Mouse (Mus musculus) liver, adult 2 months (tissue): ENCODE results near the gene Pla2g4d.

Experiments used
- CTCF ChIP-seq: fragments of 200-500 bp; IDR thresholded peaks from 2 replicates; pipeline ENCODE4 v1.5.1; 2011; ENCODE audit warnings: low read depth, low read length, control low read depth
- POLR2A ChIP-seq: fragments of 200-500 bp; IDR thresholded peaks from 2 replicates; pipeline ENCODE4 v1.6.1; 2011; ENCODE audit warnings: low read length, control low read depth; ENCODE audit not compliant: insufficient read depth; ENCODE audit errors: extremely low read depth

DNA sequence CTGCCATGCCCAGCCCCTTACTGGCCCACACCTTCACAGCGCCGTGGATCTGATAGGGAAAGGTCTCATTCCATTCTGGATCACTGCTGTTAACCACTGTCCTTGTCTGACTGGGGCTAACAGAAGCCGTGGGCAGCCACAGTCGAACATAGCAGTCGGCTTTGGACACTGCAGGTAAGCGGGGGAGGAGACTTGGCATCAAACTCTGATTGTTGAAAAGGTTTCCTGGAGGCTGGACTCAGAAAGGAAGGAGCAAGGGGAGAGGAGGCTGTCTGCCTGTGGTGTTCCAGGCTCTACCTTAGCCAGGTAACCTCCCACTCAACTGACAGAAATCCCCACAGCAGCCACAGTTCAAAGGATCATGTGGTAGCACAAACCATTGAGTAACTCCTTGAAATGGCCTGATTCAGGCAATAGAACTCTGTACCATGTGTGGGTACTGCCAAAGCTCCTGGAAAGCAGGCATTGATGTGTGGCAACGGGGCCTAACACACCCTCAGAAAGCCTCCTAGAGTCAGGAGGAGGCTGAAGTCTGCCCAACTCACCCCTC, 23.4 kb upstream of the Pla2g4d start:
- TF ChIP-seq POLR2A (no peak), CTCF (no peak)
